Mouse (Mus musculus) frontal cortex, adult 2 months (tissue): ENCODE data around the gene Rogdi. TPM values are rescaled to one million over a fixed set of nuclear protein-coding genes. Genes with fewer than 3 reads are reported as not detected.

Experiments
- polyA plus RNA-seq: library from polyadenylated mRNA; depleted of rRNA; stranded (reverse); fragments of >200 nt; gene quantifications from 2 replicates; pipeline ENCODE4 v1.2.3, GENCODE M21; 2012; rRNA removed

Gene Rogdi
- polyA plus RNA-seq, 1 experiment, result 348 TPM

Other genes starting within 250 kb of the Rogdi start
- gene Cdip1, start 223.3 kb downstream of the Rogdi start, polyA plus RNA-seq, result 187 TPM in 2 replicates
- gene 4930562C15Rik, start 178.1 kb downstream of the Rogdi start, polyA plus RNA-seq, result 0.08 TPM in 1 of 2 replicates, not detected in the other
- gene Ubald1, start 133.2 kb downstream of the Rogdi start, polyA plus RNA-seq, result 51.3 and 66.1 TPM in 2 replicates
- 216 and 221 TPM in 2 replicates for gene Mgrn1, start 127.3 kb downstream of the Rogdi start, polyA plus RNA-seq
- gene Nudt16l1, start 74.8 kb downstream of the Rogdi start, polyA plus RNA-seq, result 84.5 and 94.6 TPM in 2 replicates
- gene Anks3, start 49.3 kb downstream of the Rogdi start, polyA plus RNA-seq, result 102 and 107 TPM in 2 replicates
- not detected in 2 replicates for gene Sept12, start 15.7 kb downstream of the Rogdi start, polyA plus RNA-seq
- gene Smim22, start 6.3 kb downstream of the Rogdi start, polyA plus RNA-seq, result 0.92 and 0.94 TPM in 2 replicates
- 139 and 151 TPM in 2 replicates for gene Glyr1, start 36.3 kb upstream of the Rogdi start, polyA plus RNA-seq
- 28.6 and 34.9 TPM in 2 replicates for gene Ubn1, start 36.5 kb upstream of the Rogdi start, polyA plus RNA-seq
- 0.17 and 0.24 TPM in 2 replicates for gene Ppl, start 118.9 kb upstream of the Rogdi start, polyA plus RNA-seq
- 8.0 and 9.2 TPM in 2 replicates for gene Sec14l5, start 133.6 kb upstream of the Rogdi start, polyA plus RNA-seq
- gene Nagpa, start 190.5 kb upstream of the Rogdi start, polyA plus RNA-seq, result 19.2 and 20.1 TPM in 2 replicates
- gene AU021092, start 208.7 kb upstream of the Rogdi start, polyA plus RNA-seq, result 7.9 and 8.0 TPM in 2 replicates
- 52.9 and 56.7 TPM in 2 replicates for gene Alg1, start 220.1 kb upstream of the Rogdi start, polyA plus RNA-seq
- gene Eef2kmt, start 242.4 kb upstream of the Rogdi start, polyA plus RNA-seq, result 8.7 and 11.5 TPM in 2 replicates